Mouse (Mus musculus): Measurements from ENCODE around the gene Serpini1. TPM values are rescaled to one million over a fixed set of nuclear protein-coding genes. Genes with fewer than 3 reads are reported as not detected.

Gene Serpini1
- 0.15 and 0.23 TPM in 2 replicates for polyA plus RNA-seq (2012; rRNA removed)

GRCm38 (mm10) chr3:75557292-75557691 lies at the start of gene Serpini1:
TSS of gene Serpini1 (plus strand) at chr3:75557547.

GRCm38 (mm10) chr3:75556695-75557291 lies 554 bp upstream of the Serpini1 start, which contains the start of gene Pdcd10:
TSS of gene Pdcd10 (minus strand) at chr3:75556856.

Other genes with a start within 250 kb of the Serpini1 start
- not detected in 2 replicates for gene Wdr49, start 75.4 kb upstream of the Serpini1 start, polyA plus RNA-seq (2012; rRNA removed)
- gene Pdcd10, start 691 bp upstream of the Serpini1 start, polyA plus RNA-seq (2012; rRNA removed) = 1.5 and 2.6 TPM in 2 replicates
- gene Gm29133, start 190.7 kb downstream of the Serpini1 start, polyA plus RNA-seq (2012; rRNA removed) = not detected in 2 replicates